Mouse (Mus musculus) C2C12 (cell line): ENCODE data around the gene Klhl1.

Source experiments
- CEBPB ChIP-seq: IDR thresholded peaks from one replicate; pipeline ENCODE4 v1.6.1; 2011; ENCODE audit warnings: low read depth, mild to moderate bottlenecking, control low read depth, moderate library complexity
- CTCF ChIP-seq: IDR thresholded peaks from one replicate; pipeline ENCODE4 v1.5.1; 2011; ENCODE audit not compliant: control insufficient read depth, insufficient read depth, insufficient read length
- MAX ChIP-seq: IDR thresholded peaks from one replicate; pipeline ENCODE4 v1.6.1; 2011; ENCODE audit warnings: mild to moderate bottlenecking, control low read depth
- MYOD1 ChIP-seq: IDR thresholded peaks from one replicate; pipeline ENCODE4 v1.6.1; 2011; ENCODE audit warnings: low read depth; ENCODE audit not compliant: control insufficient read depth, insufficient read length
- MYOG ChIP-seq: IDR thresholded peaks from one replicate; pipeline ENCODE4 v1.6.1; 2011; ENCODE audit not compliant: control insufficient read depth, insufficient read length; ENCODE audit errors: extremely low read depth
- USF1 ChIP-seq: IDR thresholded peaks from one replicate; pipeline ENCODE4 v1.6.1; 2011; ENCODE audit warnings: low read depth, mild to moderate bottlenecking, control low read depth, moderate library complexity

DNA sequence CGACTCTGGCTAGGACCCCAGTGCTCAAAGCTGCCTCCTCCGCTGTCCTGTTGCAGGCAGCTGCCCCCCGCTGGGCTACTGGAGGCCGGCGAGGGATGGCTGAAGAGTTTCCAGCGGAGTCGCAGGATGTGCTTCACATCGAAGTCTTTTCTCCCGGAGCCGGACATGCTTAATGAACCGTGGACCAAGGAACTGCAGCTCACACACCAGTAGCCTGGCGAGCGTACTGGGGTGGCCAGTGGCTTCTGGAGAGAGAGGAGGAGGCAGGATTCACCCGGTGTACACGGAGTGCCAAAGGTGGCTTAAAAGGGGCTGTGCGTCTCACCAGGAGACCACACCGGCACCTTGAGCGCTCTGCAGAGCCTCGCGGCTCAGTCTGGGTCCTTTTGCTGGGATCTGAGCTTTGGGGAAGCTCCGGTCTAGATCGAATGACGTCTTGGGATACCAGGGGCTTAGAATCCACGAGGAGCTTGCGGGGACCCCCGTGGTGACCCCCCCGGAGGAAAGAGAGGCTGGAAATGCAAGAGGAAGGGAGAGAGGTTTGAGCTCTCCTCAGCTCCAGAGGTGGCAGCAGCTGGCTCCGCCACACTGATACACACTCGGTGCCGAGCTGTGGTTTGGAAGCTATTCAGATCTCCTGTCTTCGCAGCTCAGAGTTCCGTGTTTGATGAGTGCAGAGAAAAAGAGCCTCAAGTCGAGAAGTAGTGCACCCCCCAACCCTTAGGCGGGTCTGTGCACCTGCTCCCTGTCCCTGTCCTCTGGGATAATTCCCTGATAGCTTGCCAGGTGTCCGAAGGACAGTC lies 550 bp downstream of the Klhl1 start:
- no peak for TF ChIP-seq CTCF
- TF ChIP-seq USF1, result no peak
- TF ChIP-seq MYOG, result no peak
- no peak for TF ChIP-seq MAX
- TF ChIP-seq CEBPB, result no peak
- no peak for TF ChIP-seq MYOD1
